Mouse (Mus musculus) MEL (cell line): ENCODE data around the gene 9430015G10Rik. TPM values are rescaled to one million over a fixed set of nuclear protein-coding genes. Genes with fewer than 3 reads are reported as not detected.

ENCODE experiments used
- DNase-seq: peaks from one replicate; pipeline ENCODE4 v3.0.0; 2011; ENCODE audit warnings: low read depth, low spot score
- H3K27ac ChIP-seq: 2 replicates; pipeline ENCODE4 v1.5.1; 2012; ENCODE audit warnings: low read depth, mild to moderate bottlenecking, control low read depth, low read length, moderate library complexity; ENCODE audit not compliant: control insufficient read depth
- H3K27me3 ChIP-seq, 2 experiments: fragments of 150-350 bp in 1 of 2; sonication (generic) in 1 of 2; 2 replicates each; pipeline ENCODE4 v1.6.1; 2012; ENCODE audit warnings: low read length in 2 of 2, mild to moderate bottlenecking in 2 of 2, improper control_type of control experiment in 1 of 2, moderate library complexity in 1 of 2; ENCODE audit not compliant: insufficient read depth in 2 of 2, control insufficient read depth in 1 of 2
- H3K36me3 ChIP-seq, 2 experiments: 2 replicates each; pipeline ENCODE4 v1.6.1; 2012 to 2014; ENCODE audit warnings: low read length in 2 of 2, improper control_type of control experiment in 1 of 2, inconsistent platforms in 1 of 2, mild to moderate bottlenecking in 1 of 2; ENCODE audit not compliant: insufficient read depth in 2 of 2, control insufficient read depth in 1 of 2
- H3K4me1 ChIP-seq, 2 experiments: fragments of 150-350 bp in 1 of 2; sonication (generic) in 1 of 2; 2 replicates each; pipeline ENCODE4 v1.6.1; 2012; ENCODE audit warnings: low read length in 2 of 2, improper control_type of control experiment in 1 of 2, mild to moderate bottlenecking in 1 of 2; ENCODE audit not compliant: insufficient read depth in 2 of 2, control insufficient read depth in 1 of 2
- H3K4me3 ChIP-seq, 2 experiments: fragments of 150-350 bp in 1 of 2; sonication (generic) in 1 of 2; 2 replicates each; pipeline ENCODE4 v1.5.1; 2012; ENCODE audit warnings: low read depth in 2 of 2, low read length in 2 of 2, mild to moderate bottlenecking in 2 of 2, moderate library complexity in 2 of 2, control low read depth in 1 of 2, improper control_type of control experiment in 1 of 2; ENCODE audit not compliant: control insufficient read depth in 1 of 2, insufficient read depth in 1 of 2
- H3K79me2 ChIP-seq: 2 replicates; pipeline ENCODE4 v1.6.1; 2012; ENCODE audit warnings: mild to moderate bottlenecking, low read length, moderate library complexity; ENCODE audit not compliant: control insufficient read depth, poor library complexity, insufficient read depth
- H3K9ac ChIP-seq: 2 replicates; pipeline ENCODE4 v1.6.1; 2012; ENCODE audit warnings: low read depth, mild to moderate bottlenecking, control low read depth, low read length, moderate library complexity; ENCODE audit not compliant: control insufficient read depth, poor library complexity, severe bottlenecking
- H3K9me3 ChIP-seq: fragments of 150-350 bp; sonication (generic); replicated peaks from 2 replicates; pipeline ENCODE4 v1.6.1; 2012; ENCODE audit warnings: mild to moderate bottlenecking, low read length, improper control_type of control experiment, moderate library complexity; ENCODE audit not compliant: insufficient read depth
- CHD1 ChIP-seq: IDR thresholded peaks from 2 replicates; pipeline ENCODE4 v1.6.1; 2012; ENCODE audit warnings: low read depth, mild to moderate bottlenecking, inconsistent platforms, low read length, improper control_type of control experiment
- CHD2 ChIP-seq: IDR thresholded peaks from 2 replicates; pipeline ENCODE4 v1.6.1; 2011; ENCODE audit warnings: low read length, improper control_type of control experiment
- E2F4 ChIP-seq: IDR thresholded peaks from 2 replicates; pipeline ENCODE4 v1.6.1; 2011; ENCODE audit warnings: low read depth, low read length, improper control_type of control experiment, borderline replicate concordance
- ETS1 ChIP-seq: IDR thresholded peaks from 2 replicates; pipeline ENCODE4 v1.6.1; 2012; ENCODE audit warnings: low read depth, mild to moderate bottlenecking, inconsistent platforms, low read length, improper control_type of control experiment, moderate library complexity
- GABPA ChIP-seq: IDR thresholded peaks from 2 replicates; pipeline ENCODE4 v1.6.1; 2012; ENCODE audit warnings: low read depth, mild to moderate bottlenecking, inconsistent platforms, low read length, improper control_type of control experiment, moderate library complexity
- GATA1 ChIP-seq: IDR thresholded peaks from 2 replicates; pipeline ENCODE4 v1.6.1; 2011; ENCODE audit warnings: low read depth, low read length, improper control_type of control experiment
- HCFC1 ChIP-seq: IDR thresholded peaks from 2 replicates; pipeline ENCODE4 v1.6.1; 2012; ENCODE audit warnings: low read depth, mild to moderate bottlenecking, inconsistent platforms, low read length, improper control_type of control experiment, moderate library complexity
- MAZ ChIP-seq: IDR thresholded peaks from 2 replicates; pipeline ENCODE4 v1.6.1; 2012; ENCODE audit warnings: low read depth, mild to moderate bottlenecking, inconsistent platforms, low read length, improper control_type of control experiment
- MXI1 ChIP-seq: IDR thresholded peaks from 2 replicates; pipeline ENCODE4 v1.6.1; 2011; ENCODE audit warnings: mild to moderate bottlenecking, low read depth, low read length, improper control_type of control experiment
- MYC ChIP-seq: IDR thresholded peaks from 2 replicates; pipeline ENCODE4 v1.6.1; 2011; ENCODE audit warnings: low read depth, mild to moderate bottlenecking, low read length, improper control_type of control experiment, moderate library complexity
- NRF1 ChIP-seq: IDR thresholded peaks from 2 replicates; pipeline ENCODE4 v1.6.1; 2014; ENCODE audit warnings: low read depth, mild to moderate bottlenecking, inconsistent platforms, low read length, improper control_type of control experiment, moderate library complexity; ENCODE audit not compliant: poor library complexity, insufficient read depth, severe bottlenecking
- POLR2A ChIP-seq, 2 experiments: IDR thresholded peaks; 2 replicates each; pipeline ENCODE4 v1.6.1; 2011 to 2012; ENCODE audit warnings: low read length in 2 of 2, mild to moderate bottlenecking in 2 of 2, control low read depth in 1 of 2, improper control_type of control experiment in 1 of 2, low read depth in 1 of 2, moderate library complexity in 1 of 2; ENCODE audit not compliant: control insufficient read depth in 1 of 2, insufficient read depth in 1 of 2, poor library complexity in 1 of 2
- POLR2AphosphoS2 ChIP-seq: IDR thresholded peaks from 2 replicates; pipeline ENCODE4 v1.6.1; 2011; ENCODE audit warnings: low read length, improper control_type of control experiment
- RAD21 ChIP-seq: IDR thresholded peaks from 2 replicates; pipeline ENCODE4 v1.6.1; 2011; ENCODE audit warnings: mild to moderate bottlenecking, low read depth, low read length, improper control_type of control experiment
- SMC3 ChIP-seq: IDR thresholded peaks from 2 replicates; pipeline ENCODE4 v1.6.1; 2011; ENCODE audit warnings: low read depth, low read length, improper control_type of control experiment
- TAL1 ChIP-seq: IDR thresholded peaks from 2 replicates; pipeline ENCODE4 v1.6.1; 2012; ENCODE audit warnings: mild to moderate bottlenecking, inconsistent platforms, low read length, moderate library complexity, mixed read lengths
- TBP ChIP-seq: IDR thresholded peaks from 2 replicates; pipeline ENCODE4 v1.8.0; 2011; ENCODE audit warnings: low read depth, low read length, improper control_type of control experiment
- USF1 ChIP-seq: IDR thresholded peaks from 2 replicates; pipeline ENCODE4 v1.6.1; 2014; ENCODE audit warnings: low read depth, mild to moderate bottlenecking, inconsistent platforms, low read length, improper control_type of control experiment, moderate library complexity
- ZKSCAN1 ChIP-seq: IDR thresholded peaks from 2 replicates; pipeline ENCODE4 v1.6.1; 2012; ENCODE audit warnings: low read depth, mild to moderate bottlenecking, inconsistent platforms, low read length, improper control_type of control experiment, moderate library complexity
- ZNF384 ChIP-seq: IDR thresholded peaks from 2 replicates; pipeline ENCODE4 v1.6.1; 2012; ENCODE audit warnings: low read depth, mild to moderate bottlenecking, inconsistent platforms, low read length, improper control_type of control experiment
- polyA plus RNA-seq, 2 experiments: library from polyadenylated mRNA; stranded (reverse) in 1 of 2; unstranded in 1 of 2; fragments of >175 nt in 1 of 2; fragments of >200 nt in 1 of 2; gene quantifications; 2 replicates each; pipeline versions ENCODE4 v1.2.1 to v1.2.4; 2012; ENCODE audit warnings: low replicate concordance in 2 of 2, low read depth in 1 of 2; ENCODE audit not compliant: insufficient read length in 2 of 2, insufficient read depth in 1 of 2, missing spikeins in 1 of 2
- total RNA-seq: library from RNA; depleted of rRNA; stranded (reverse); fragments of 300-350 nt; gene quantifications from 2 replicates; pipeline ENCODE4 v1.2.3, GENCODE M21; 2012

Gene 9430015G10Rik
- total and polyA plus RNA-seq, 3 experiments: 28.7 to 52.9 TPM; not detected in 1

DNA sequence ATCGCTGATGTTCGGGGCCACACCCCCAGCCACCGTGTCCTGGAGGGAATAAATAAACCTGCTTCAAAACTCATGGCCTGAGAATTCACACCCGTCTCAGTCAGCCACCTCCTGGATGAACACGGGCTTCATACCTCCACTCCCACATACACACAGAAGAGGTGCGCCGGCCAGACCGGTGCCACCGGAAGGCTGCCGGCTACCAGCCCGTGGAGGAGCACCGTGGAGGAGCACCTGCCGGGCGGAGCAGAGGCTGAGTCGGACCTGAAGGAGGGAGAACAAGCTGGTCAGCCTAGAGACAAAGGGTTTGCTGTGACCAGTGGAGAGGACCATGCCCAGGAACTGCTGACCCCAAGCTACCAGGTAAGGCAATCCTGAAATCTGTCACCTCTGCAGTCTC lies 20.7 kb downstream of the 9430015G10Rik start, which contains the start of gene Rnf223 (continued):
- TF ChIP-seq USF1 (no peak), TBP (no peak), CHD2 (no peak), ZKSCAN1 (no peak), GATA1 (no peak), ETS1 (no peak)

GRCm38 (mm10) chr4:156130940-156131339 lies 21.2 kb downstream of the 9430015G10Rik start:
- Histone ChIP-seq H3K79me2 (no peaks in the 10 kb centered on the region), H3K9ac (no peak overlapping the region), H3K9me3 (no peaks in the 10 kb centered on the region), H3K36me3 (peaks cover 0 to 8% of the 10 kb centered on the region in 2 experiments; a peak in 2 of 4 replicates), H3K27me3 (no peaks in the 10 kb centered on the region), H3K27ac (no peak overlapping the region), H3K4me3 (no peak overlapping the region), H3K4me1 (peaks cover 0 to 21% of the 10 kb centered on the region in 2 experiments; a peak in 3 of 4 replicates)
- no peak for DNase-seq
- TF ChIP-seq NRF1: no peak

- Histone ChIP-seq H3K27me3 (no peaks in the 10 kb centered on the region), H3K9ac (no peak overlapping the region), H3K4me3 (no peak overlapping the region), H3K27ac (no peak overlapping the region), H3K79me2 (peaks cover 4% of the 10 kb centered on the region; the same call in 1 of the 2 replicates), H3K36me3 (no peaks in the 10 kb centered on the region; a peak in 1 of 4 replicates), H3K9me3 (no peaks in the 10 kb centered on the region), H3K4me1 (peaks cover 0 to 12% of the 10 kb centered on the region in 2 experiments; a peak in 2 of 4 replicates)
- DNase-seq: no peak
- TF ChIP-seq POLR2AphosphoS2 (no peak), ZNF384 (no peak), TAL1 (no peak), CHD1 (no peak), TBP (no peak), POLR2A (IDR thresholded peaks at IDR 0.05; ENCODE audit: control insufficient read depth in 1 of 2, insufficient read depth in 1 of 2, low read depth in 1 of 2, low read length in 2 of 2, poor library complexity in 1 of 2) (no peak), MXI1 (no peak), SMC3 (no peak), GABPA (no peak), E2F4 (no peak), MYC (no peak), RAD21 (no peak), HCFC1 (no peak), MAZ (no peak)
These were observed 23.6 kb downstream of the 9430015G10Rik start for GRCm38 (mm10) chr4:156133334-156133733.
